Mouse (Mus musculus): ENCODE measurements around the gene Dnajb2.

Dnajb2 gene

DNA sequence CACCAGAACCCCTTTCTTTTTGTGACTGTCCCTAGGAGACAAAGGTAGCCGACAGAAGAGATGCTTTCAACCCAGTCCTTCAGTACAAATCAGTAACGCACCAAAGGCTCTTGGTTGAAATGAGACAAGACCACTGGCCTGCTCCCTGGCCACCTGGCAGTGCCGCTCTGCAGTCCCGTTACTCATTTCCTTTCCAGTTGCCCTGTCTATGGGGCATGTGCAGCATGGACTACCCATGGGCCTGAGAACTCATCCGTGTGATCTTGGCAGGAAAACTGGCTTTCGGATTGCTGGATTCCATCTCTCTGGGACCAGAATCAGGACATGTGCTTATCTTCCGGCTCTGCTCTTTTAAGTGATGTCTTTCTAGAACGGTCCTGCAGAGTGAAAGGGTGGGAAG, 55.1 kb downstream of the Dnajb2 start:
- in situ Hi-C loops (cut with MboI; ENCODE audit: low sequenced_read_pairs): no loop called here

DNA sequence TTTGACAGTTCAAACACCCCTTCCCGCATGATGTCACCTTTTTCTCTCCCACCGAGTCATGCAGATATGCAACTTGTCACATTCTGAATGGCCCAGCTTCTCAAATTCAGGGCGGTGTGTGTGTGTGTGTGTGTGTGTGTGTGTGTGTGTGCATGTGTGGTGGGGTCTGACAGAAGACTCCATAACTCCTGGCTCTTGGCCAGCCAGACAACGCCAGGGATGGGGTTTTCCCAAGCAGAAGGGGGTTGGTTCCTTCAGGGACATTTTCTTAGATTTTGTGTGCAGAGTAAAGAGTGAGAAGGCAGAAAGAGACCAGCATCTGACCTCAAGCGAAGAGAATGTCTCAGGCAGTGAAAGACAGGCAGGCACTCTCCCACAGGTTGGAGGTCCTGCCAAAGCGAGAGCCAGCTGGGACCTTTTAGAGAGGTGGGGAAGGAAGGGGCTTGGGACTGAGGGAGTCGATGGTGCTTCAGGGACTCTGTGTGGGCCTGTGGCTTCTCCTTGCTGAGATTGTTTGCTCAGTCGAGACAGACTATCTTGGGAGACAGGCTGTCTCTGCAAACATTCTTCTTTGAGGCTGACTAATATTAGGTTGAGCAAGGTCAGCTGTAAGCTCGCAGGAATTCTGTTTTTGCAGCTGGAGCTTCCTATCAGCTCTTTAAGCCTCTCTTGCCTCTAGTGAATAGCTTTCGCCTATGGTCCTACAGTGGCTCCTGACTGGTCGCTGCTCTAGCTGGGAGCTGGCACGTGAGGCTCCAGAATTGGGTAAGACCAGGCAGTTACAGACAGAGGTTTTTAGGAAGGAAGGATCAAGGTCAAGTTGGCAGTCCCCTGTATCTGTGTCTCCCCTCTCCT, 56.5 kb downstream of the Dnajb2 start:
- in situ Hi-C loops (cut with MboI; ENCODE audit: low sequenced_read_pairs): no loop called here

DNA sequence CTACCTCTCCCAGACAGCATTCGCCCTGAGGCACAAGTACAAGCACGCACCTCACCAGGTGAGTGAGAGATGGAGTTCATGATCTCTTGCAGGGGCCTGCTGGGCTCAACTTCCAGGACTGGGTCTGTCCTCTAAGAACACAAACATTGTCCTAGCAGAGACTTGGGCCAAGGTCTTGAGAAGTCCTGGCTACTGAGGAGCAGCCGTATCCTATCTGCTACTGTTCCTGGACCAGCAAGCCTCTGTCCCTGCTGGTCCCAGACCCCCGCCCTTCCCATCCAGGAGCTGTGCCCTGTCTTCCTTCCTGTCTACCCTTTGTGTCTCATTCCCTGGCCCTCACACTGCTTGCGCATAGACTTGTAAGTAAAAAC, 57.1 kb downstream of the Dnajb2 start:
- in situ Hi-C loops (cut with MboI; ENCODE audit: low sequenced_read_pairs): no loop called here

DNA sequence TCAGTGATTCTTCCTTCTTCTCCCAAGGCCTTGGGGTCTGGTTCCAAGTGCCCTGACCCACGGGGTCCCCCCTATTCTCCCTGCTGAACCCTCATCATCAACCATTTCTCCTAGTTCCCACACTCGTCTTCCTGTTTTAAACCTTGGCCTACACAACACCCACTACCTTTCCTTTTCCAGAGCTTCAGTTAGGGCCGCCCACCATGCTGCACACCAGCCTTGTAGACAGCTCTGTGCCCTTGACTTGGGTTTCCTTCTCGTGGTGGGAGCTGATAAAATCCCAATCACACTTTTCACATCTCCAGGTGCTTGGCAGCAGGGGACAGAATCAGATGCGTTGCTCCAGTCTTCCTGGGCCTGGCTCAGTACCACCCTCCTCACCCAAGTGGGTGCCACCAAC, 58.1 kb downstream of the Dnajb2 start:
- in situ Hi-C loops (cut with MboI; ENCODE audit: low sequenced_read_pairs): no loop called here
